Mouse (Mus musculus): ENCODE measurements at regions not wholly inside any gene's neighbourhood (a gene's known extent, or its start where the extent isn't known, plus 50 kb on each side); places are given as distances from the start of the nearest gene placed in this dataset.

DNA sequence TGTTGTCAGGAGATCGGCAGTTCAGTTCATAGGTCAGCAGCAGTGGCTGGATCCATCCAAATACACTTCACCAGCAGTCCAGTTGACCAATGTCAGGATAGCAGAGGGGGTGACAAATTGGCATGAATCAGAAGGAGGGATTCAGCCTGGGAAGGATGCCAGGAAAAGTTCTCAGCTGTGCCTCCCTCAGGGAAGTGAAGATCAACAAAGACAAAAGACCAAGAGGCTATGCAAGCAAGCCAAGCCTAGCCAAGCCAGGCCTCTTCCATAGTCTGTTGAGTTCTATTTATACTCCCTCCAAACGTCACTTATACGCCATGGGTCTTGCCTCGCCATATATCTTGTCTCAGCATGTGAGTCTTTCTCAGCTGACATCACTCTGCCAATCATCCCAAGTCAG is 129.9 kb downstream of the Opa1 start:
- TF ChIP-seq CTCF (IDR thresholded peaks at IDR 0.05; ENCODE audit: low read depth, low read length), result no peak
- no peak for TF ChIP-seq POLR2A (IDR thresholded peaks at IDR 0.05; ENCODE audit: extremely low read depth, insufficient read depth, low read length)
